Mouse (Mus musculus): ENCODE data around the gene March11.

The March11 gene

GRCm38 (mm10) chr15:26374232-26374631, 65.4 kb downstream of the March11 start:
- no peak for DNase-seq (ENCODE audit: low spot score)

DNA sequence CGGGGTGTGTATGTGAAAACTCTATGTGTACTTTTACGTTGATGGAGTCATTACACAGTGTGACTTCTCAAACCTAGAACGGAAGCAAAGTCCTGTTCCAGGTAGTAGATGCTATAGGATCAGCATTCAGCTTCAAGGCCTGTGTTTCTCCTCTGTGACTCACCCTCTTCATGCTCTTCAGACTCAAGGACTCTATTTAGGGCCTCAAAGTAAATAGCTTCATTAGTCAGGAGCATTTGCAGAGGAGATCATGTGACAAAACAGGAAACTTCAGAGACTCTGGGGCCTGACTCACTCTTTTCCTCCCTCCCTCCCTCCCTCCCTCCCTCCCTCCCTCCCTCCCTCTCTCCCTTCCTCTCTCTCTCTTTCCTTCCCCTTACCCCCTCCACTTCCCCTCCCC, 66.1 kb downstream of the March11 start:
- DNase-seq (ENCODE audit: low spot score) = no peak

DNA sequence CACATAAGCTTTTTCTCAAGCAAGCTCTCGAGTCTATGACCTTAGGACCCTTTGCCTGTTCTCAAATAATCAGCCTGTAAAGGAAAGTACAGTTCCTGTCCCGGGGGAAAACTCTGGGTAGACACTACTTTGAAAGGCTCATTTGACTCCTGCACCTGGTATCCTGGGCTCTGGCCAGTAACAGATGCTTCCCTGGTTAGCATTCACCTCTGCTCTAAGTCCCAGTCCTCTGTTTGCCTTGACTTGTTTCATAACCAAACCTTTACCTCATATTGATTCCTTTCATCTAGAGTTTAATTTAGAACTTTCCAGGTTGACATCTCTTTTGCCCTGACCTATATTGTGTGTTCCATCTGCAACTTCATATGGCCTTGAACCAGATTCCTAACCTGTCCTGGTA, 68.5 kb downstream of the March11 start:
- no peak for DNase-seq (ENCODE audit: low spot score)

- no peak for DNase-seq (ENCODE audit: low spot score)
Measured at GRCm38 (mm10) chr15:26378879-26379278, 70.0 kb downstream of the March11 start.

DNA sequence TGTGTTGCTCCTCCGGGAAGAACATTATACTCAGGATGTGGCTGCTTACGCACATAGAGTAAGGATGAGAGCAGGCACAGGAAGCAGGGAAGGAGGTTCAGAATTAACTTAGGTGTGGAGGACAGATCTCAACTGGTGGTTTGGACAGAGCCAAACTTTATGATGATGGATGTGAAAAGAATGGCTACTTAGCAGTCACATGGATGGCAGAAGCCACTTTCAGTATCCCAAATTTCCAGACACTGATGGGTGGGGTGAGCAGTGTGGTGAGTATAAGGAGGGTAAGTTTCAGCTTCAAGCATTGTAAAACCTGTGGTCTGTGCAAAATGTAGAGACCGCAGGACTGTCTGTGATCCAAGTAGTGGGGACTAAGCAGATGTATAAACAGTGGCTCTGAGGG, 71.0 kb downstream of the March11 start:
- DNase-seq (ENCODE audit: low spot score) = no peak

- DNase-seq (ENCODE audit: low spot score) = no peak
Measured at GRCm38 (mm10) chr15:26380844-26381243, 72.0 kb downstream of the March11 start.

GRCm38 (mm10) chr15:26390001-26390400, 81.2 kb downstream of the March11 start:
- no peak for DNase-seq (ENCODE audit: low spot score)

- DNase-seq (ENCODE audit: low spot score) = no peak
Measured at GRCm38 (mm10) chr15:26396556-26396955, 87.7 kb downstream of the March11 start.

- DNase-seq (ENCODE audit: low spot score) = no peak
Measured at GRCm38 (mm10) chr15:26425284-26425683, 116.4 kb downstream of the March11 start.

GRCm38 (mm10) chr15:26426231-26426630, 117.4 kb downstream of the March11 start:
- no peak for DNase-seq (ENCODE audit: low spot score)

DNA sequence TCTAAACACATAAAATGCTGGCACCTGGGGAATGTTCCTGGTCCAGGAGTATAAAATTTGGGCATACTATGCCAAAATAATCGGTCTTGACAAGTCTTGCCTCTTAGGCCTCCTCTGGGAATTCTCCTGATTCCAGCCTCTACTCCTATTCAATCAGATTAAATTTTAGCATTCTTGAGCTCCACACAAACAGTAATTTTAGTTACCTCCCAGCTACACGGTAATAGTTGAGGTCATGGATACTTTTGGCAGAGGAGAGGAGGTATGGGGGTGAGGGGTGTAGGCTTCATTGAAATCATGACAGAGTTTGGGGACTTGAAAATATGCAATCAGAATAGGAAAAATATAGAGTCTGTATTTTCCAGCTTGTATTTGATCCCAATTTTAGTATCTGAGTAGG, 121.7 kb downstream of the March11 start:
- DNase-seq (ENCODE audit: low spot score) = no peak

GRCm38 (mm10) chr15:26432676-26433075, 123.8 kb downstream of the March11 start:
- no peak for DNase-seq (ENCODE audit: low spot score)

- DNase-seq (ENCODE audit: low spot score) = no peak
Measured at GRCm38 (mm10) chr15:26435725-26436124, 126.9 kb downstream of the March11 start.

DNA sequence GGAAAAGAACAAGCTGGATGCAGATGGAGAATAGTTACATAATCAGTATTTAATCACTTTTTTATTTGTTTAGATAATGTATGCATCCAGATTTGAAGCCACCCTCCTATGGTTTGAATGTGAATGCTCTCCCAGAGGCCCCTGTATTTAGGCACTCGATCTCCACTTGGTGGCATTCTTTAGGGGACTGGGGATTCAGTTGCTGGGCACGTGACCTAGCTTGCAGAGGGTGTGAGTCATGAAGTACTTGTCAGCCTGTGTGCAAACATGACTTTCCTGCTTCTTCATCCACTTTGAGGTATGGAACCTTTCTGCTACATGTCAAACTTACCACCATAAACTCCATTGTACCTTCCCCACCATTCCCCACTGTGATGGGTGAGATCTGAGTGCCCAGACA, 128.3 kb downstream of the March11 start:
- no peak for DNase-seq (ENCODE audit: low spot score)
